Mouse (Mus musculus): ENCODE results near the gene Slc39a3.

DNA sequence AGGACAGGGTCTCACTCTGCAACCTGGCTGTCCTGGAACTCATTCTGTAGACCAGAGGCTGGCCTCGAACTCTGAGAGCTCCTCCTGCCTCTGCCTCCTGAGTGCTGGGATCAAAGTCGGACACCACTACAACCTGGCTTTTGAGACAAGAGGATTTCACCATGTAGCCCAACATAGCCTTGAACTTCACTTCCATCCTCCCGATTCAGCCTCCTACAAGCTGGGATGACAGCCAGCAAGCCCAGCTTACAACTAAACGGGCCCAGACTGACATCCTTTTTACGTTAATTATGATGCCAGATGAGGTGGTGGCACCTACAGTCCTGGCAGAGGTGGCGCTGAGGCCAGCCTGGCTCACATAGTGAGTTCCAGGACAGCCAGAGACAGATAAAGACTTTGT lies 21.7 kb upstream of the Slc39a3 start:
- TF ChIP-seq CTCF (IDR thresholded peaks at IDR 0.05; ENCODE audit: borderline replicate concordance, insufficient read depth, low read length) (no peak), POLR2A (IDR thresholded peaks at IDR 0.05; ENCODE audit: low read depth, low read length) (no peak)
